Mouse (Mus musculus): ENCODE measurements at regions not wholly inside any gene's neighbourhood (a gene's known extent, or its start where the extent isn't known, plus 50 kb on each side); places are given as distances from the start of the nearest gene placed in this dataset.

DNA sequence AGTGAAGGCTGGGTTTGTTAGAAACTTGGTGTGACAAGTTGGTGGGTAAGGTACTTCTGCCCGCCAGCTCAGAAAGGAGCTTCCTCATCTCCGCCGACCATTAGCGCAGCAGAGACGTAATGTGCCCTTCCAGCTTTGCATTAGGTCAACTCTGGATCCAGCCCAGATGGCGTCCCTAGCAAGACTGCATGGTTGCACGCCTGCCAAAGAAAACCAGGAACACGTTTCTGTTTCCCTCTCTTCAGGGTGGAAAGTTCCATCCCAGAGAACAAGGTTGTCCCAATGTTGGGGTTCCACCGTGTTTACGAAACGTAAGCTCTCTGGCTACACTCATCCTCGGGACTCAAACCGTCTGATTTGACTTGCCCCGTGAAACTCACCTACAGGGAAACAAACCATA, 335.5 kb downstream of the Mtx2 start:
- Histone ChIP-seq H3K4me3 (replicated peaks; ENCODE audit: extremely low read depth, low read depth, low read length) (no peak overlapping the region), H3K4me1 (ENCODE audit: control insufficient read depth, insufficient read depth, low read length) (no peaks in the 10 kb centered on the region; the same call in 1 of the 2 replicates)
- TF ChIP-seq POLR2A (IDR thresholded peaks at IDR 0.05; ENCODE audit: borderline replicate concordance, extremely low read depth, low read depth, low read length): no peak
- TF ChIP-seq CTCF (IDR thresholded peaks at IDR 0.05; ENCODE audit: insufficient read depth, low read length): no peak
- WGBS: 89% methylated on average over 14 of the region's 14 CpGs
- DNase-seq: no peak

GRCm38 (mm10) chr2:75164987-75165386, 339.4 kb downstream of the Mtx2 start:
- 81% methylated on average over 4 of the region's 4 CpGs for WGBS

DNA sequence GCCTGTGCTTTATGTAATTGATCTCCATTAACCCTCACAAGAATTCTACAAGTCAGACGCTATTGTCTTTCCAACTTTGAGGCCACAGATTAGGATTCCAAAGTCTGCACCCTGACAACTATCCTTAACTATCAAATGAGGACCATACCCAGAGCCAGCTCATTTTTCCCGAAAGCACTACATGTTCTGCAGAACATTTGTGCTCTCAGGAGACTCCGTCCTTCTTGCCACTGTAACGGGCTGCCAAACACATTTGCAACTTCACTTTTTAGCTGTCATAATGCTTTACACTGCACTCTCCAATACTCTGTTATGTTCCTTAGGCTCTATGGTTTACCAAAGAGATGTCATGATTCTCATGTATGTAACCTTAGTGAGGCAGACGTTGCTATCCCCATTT, 350.7 kb downstream of the Mtx2 start:
- Histone ChIP-seq H3K4me3 (replicated peaks; ENCODE audit: extremely low read depth, low read depth, low read length) (no peak overlapping the region), H3K4me1 (ENCODE audit: control insufficient read depth, insufficient read depth, low read length) (no peaks in the 10 kb centered on the region)
- DNase-seq: no peak
- WGBS: 86% methylated on average over 5 of the region's 5 CpGs
- no peak for TF ChIP-seq CTCF (IDR thresholded peaks at IDR 0.05; ENCODE audit: insufficient read depth, low read length)
- TF ChIP-seq POLR2A (IDR thresholded peaks at IDR 0.05; ENCODE audit: borderline replicate concordance, extremely low read depth, low read depth, low read length): no peak

More at GRCm38 (mm10) chr2:75164987-75165386, 339.4 kb downstream of the Mtx2 start:
- Histone ChIP-seq H3K4me3 (replicated peaks; ENCODE audit: extremely low read depth, low read depth, low read length) (no peak overlapping the region), H3K4me1 (ENCODE audit: control insufficient read depth, insufficient read depth, low read length) (peaks cover 4% of the 10 kb centered on the region; the same call in 1 of the 2 replicates)
- DNase-seq: no peak
- TF ChIP-seq POLR2A (IDR thresholded peaks at IDR 0.05; ENCODE audit: borderline replicate concordance, extremely low read depth, low read depth, low read length) (no peak), CTCF (IDR thresholded peaks at IDR 0.05; ENCODE audit: insufficient read depth, low read length) (no peak)

DNA sequence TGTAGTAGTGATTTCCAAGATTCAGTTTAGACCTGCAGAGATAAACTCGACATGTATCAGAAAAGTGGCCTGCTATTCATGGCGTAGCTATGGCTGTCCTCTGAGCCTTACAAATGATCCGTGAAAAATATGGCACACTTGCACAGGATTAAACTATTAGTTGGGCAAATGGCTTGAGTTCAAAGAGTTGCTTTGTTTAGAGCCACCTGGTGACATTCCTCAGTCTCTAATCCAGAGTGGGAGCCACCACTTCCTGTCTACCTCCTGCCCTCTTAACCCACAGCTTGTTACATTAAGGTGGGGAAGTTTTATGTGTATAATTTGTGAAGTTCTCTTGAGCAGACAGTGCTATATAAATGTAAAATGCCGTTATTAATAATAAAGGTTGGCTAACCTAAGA, 357.7 kb downstream of the Mtx2 start:
- no peak overlapping the region for H3K4me3 ChIP-seq (replicated peaks; ENCODE audit: extremely low read depth, low read depth, low read length)
- WGBS: 62% methylated on average over 4 of the region's 4 CpGs
- TF ChIP-seq CTCF (IDR thresholded peaks at IDR 0.05; ENCODE audit: insufficient read depth, low read length) (no peak), POLR2A (IDR thresholded peaks at IDR 0.05; ENCODE audit: borderline replicate concordance, extremely low read depth, low read depth, low read length) (no peak)
- no peak for DNase-seq
- H3K4me1 ChIP-seq (ENCODE audit: control insufficient read depth, insufficient read depth, low read length): no peaks in the 10 kb centered on the region

- DNase-seq: no peak
- TF ChIP-seq POLR2A (IDR thresholded peaks at IDR 0.05; ENCODE audit: borderline replicate concordance, extremely low read depth, low read depth, low read length) (no peak), CTCF (IDR thresholded peaks at IDR 0.05; ENCODE audit: insufficient read depth, low read length) (no peak)
- WGBS: 46% methylated on average over 7 of the region's 7 CpGs
- no peaks in the 10 kb centered on the region for H3K4me1 ChIP-seq (ENCODE audit: control insufficient read depth, insufficient read depth, low read length)
- no peak overlapping the region for H3K4me3 ChIP-seq (replicated peaks; ENCODE audit: extremely low read depth, low read depth, low read length)
These were observed 377.1 kb downstream of the Mtx2 start for GRCm38 (mm10) chr2:75202587-75203220.

DNA sequence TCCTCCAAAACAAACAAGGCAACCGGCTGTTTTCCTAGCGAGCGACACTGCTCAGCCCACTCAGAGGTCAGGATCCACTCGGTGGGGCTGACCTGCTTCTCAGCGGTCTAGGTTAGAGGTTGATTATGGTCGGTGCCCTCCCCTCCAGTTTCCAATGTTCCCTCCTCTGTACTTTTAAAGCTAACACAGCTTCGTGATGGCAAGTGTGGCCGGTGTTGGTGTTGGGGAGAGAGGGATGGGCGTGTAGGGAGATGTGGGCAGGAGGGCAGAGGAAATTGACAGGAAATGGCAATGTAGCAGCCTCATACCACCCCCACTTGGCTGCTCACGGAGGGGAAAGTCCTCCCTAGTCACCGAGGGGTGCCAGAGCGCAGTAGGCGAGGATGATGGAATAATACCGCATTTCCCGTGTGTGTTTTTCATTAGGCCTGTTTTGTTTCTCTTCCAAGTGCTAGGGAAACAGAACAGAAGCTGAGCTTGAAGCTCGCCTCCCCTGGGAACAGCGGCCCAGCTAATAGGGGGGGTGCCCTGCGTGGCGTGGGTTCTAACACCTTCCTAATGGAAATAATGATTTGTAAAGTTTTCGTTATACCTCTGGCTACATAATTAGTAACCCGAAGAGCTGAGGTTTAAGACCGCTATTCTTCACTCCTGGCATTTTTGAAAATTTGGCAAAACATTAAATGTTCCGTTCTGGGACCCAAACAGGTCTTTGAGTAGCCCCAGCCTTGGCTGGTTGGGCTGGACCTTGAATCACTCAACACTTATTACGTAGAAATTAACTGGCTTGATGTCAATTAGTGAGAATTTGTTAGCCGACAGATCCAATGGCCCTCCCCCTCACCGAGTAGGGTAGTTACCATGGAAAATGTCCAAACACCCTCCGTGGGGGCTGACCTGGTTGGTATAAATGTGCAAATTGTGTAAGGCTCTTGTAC, 383.5 kb downstream of the Mtx2 start:
- Histone ChIP-seq H3K4me1 (ENCODE audit: control insufficient read depth, insufficient read depth, low read length) (no peaks in the 10 kb centered on the region), H3K4me3 (replicated peaks; ENCODE audit: extremely low read depth, low read depth, low read length) (no peak overlapping the region)
- DNase-seq: no peak
- TF ChIP-seq POLR2A (IDR thresholded peaks at IDR 0.05; ENCODE audit: borderline replicate concordance, extremely low read depth, low read depth, low read length) (no peak), CTCF (IDR thresholded peaks at IDR 0.05; ENCODE audit: insufficient read depth, low read length) (no peak)
- WGBS: 56% methylated on average over 27 of the region's 27 CpGs

GRCm38 (mm10) chr2:75209790-75210583, 384.4 kb downstream of the Mtx2 start:
- 82% methylated on average over 17 of the region's 17 CpGs for WGBS
- H3K4me1 ChIP-seq (ENCODE audit: control insufficient read depth, insufficient read depth, low read length): no peaks in the 10 kb centered on the region
- H3K4me3 ChIP-seq (replicated peaks; ENCODE audit: extremely low read depth, low read depth, low read length): no peak overlapping the region
- TF ChIP-seq CTCF (IDR thresholded peaks at IDR 0.05; ENCODE audit: insufficient read depth, low read length) (no peak), POLR2A (IDR thresholded peaks at IDR 0.05; ENCODE audit: borderline replicate concordance, extremely low read depth, low read depth, low read length) (no peak)
- no peak for DNase-seq

- 83% methylated on average over 5 of the region's 5 CpGs for WGBS
- TF ChIP-seq POLR2A (IDR thresholded peaks at IDR 0.05; ENCODE audit: borderline replicate concordance, extremely low read depth, low read depth, low read length) (no peak), CTCF (IDR thresholded peaks at IDR 0.05; ENCODE audit: insufficient read depth, low read length) (no peak)
These were observed 391.3 kb downstream of the Mtx2 start for GRCm38 (mm10) chr2:75216931-75217330.

DNA sequence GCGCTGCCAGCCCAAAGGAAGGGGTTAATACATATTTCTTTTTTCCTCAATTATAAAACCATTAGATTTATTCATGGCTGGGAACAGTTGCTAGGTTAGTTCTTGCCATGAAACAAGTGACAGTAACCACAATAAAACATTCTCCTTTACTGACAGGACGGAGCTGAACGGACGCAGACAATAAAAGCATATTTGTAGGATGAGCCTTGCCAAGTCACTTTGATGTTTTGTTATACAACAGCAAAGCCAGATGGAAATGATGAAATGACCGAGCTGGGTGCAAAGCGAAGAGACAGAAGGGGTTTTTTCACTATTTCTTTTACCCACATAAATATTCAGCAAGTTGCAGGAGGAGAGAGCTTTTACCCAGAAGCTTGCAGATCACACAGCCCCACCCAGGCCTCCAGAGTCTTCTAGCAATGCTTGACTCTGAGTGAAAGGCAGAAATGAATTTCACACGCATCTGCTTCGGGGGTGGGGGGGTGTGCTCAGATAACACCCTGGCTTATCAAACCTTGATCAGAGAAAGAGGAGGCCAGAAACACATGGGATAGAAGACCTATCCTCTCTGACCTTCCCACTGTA, 395.3 kb downstream of the Mtx2 start:
- Histone ChIP-seq H3K4me3 (replicated peaks; ENCODE audit: extremely low read depth, low read depth, low read length) (no peak overlapping the region), H3K4me1 (ENCODE audit: control insufficient read depth, insufficient read depth, low read length) (peaks cover 9% of the 10 kb centered on the region)
- no peak for DNase-seq
- 43% methylated on average over 8 of the region's 8 CpGs for WGBS
- TF ChIP-seq POLR2A (IDR thresholded peaks at IDR 0.05; ENCODE audit: borderline replicate concordance, extremely low read depth, low read depth, low read length) (no peak), CTCF (IDR thresholded peaks at IDR 0.05; ENCODE audit: insufficient read depth, low read length) (no peak)

More at GRCm38 (mm10) chr2:75216931-75217330, 391.3 kb downstream of the Mtx2 start:
- DNase-seq: no peak
- no peak overlapping the region for H3K4me3 ChIP-seq (replicated peaks; ENCODE audit: extremely low read depth, low read depth, low read length)
- no peaks in the 10 kb centered on the region for H3K4me1 ChIP-seq (ENCODE audit: control insufficient read depth, insufficient read depth, low read length)
